Mouse (Mus musculus): Measurements from ENCODE around the gene Gm9507.

DNA sequence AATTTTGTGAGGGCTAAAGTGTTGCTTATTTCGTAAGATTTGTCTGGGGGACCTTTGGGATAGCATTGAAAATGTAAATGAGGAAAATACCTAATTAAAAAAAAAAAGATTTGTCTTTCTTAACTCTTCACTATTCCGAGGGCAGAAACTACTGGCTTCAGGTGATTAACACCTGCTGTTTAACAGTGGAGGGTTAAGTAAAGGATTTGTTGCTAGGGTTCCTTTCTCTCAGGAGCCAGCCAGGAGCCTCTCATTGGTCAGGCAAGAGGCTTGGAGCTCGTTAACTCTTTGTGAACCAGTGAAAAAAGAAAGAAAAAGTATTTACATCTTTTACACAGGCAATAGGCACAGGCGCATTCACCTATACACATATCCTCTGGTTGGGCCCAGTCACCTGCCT lies 7.6 kb upstream of the Gm9507 start:
- no peak for TF ChIP-seq CTCF (IDR thresholded peaks at IDR 0.05; ENCODE audit: extremely low read depth, insufficient read depth, insufficient read length, insufficient replicate concordance)
- TF ChIP-seq POLR2A (IDR thresholded peaks at IDR 0.05; ENCODE audit: low read depth, low read length) = no peak

Data from spleen, adult 2 months (tissue).